Mouse (Mus musculus) effector memory CD4-positive, alpha-beta T cell, adult 7 months (primary cell): ENCODE measurements around the gene Elmsan1. TPM values are rescaled to one million over a fixed set of nuclear protein-coding genes. Genes with fewer than 3 reads are reported as not detected.

Source experiments
- polyA plus RNA-seq: library from polyadenylated mRNA; unstranded; fragments of 100-300 nt; shearing (Covaris generic); gene quantifications from one replicate; pipeline ENCODE4 v1.2.1, GENCODE M21; 2017

Elmsan1 gene
- 144 TPM for polyA plus RNA-seq

GRCm38 (mm10) chr12:84218289-84219120, at the start of gene Elmsan1:
TSS of gene Elmsan1 (minus strand) at chr12:84218881.

GRCm38 (mm10) chr12:84147954-84148621, 70.6 kb downstream of the Elmsan1 start, which contains the start of gene Pnma1:
TSS of gene Pnma1 (minus strand) at chr12:84148489.

GRCm38 (mm10) chr12:84114153-84114994, 104.3 kb downstream of the Elmsan1 start, which contains the start of gene Dnal1:
TSS of gene Dnal1 (plus strand) at chr12:84114366.

GRCm38 (mm10) chr12:84100604-84101492, 117.8 kb downstream of the Elmsan1 start, which contains the start of gene Acot6:
TSS of gene Acot6 (plus strand) at chr12:84100654.

Other genes starting within 250 kb of the Elmsan1 start
- gene Heatr4, start 234.0 kb downstream of the Elmsan1 start, polyA plus RNA-seq: 0.21 TPM
- 9.7 TPM for gene Acot2, start 231.0 kb downstream of the Elmsan1 start, polyA plus RNA-seq
- 0.66 TPM for gene Acot1, start 209.4 kb downstream of the Elmsan1 start, polyA plus RNA-seq
- 0.85 TPM for gene Acot4, start 180.5 kb downstream of the Elmsan1 start, polyA plus RNA-seq
- gene Gm49366, start 179.9 kb downstream of the Elmsan1 start, polyA plus RNA-seq: not detected
- 0.40 TPM for gene Acot3, start 166.7 kb downstream of the Elmsan1 start, polyA plus RNA-seq
- gene Acot5, start 149.6 kb downstream of the Elmsan1 start, polyA plus RNA-seq: not detected
- gene Acot6, start 118.2 kb downstream of the Elmsan1 start, polyA plus RNA-seq: 1.3 TPM
- 0.73 TPM for gene Dnal1, start 104.5 kb downstream of the Elmsan1 start, polyA plus RNA-seq
- gene Pnma1, start 70.4 kb downstream of the Elmsan1 start, polyA plus RNA-seq: not detected
- gene Ptgr2, start 66.4 kb upstream of the Elmsan1 start, polyA plus RNA-seq: 19.5 TPM
- 66.2 TPM for gene Zfp410, start 98.0 kb upstream of the Elmsan1 start, polyA plus RNA-seq
- gene Coq6, start 142.8 kb upstream of the Elmsan1 start, polyA plus RNA-seq: 16.0 TPM
- 2.5 TPM for gene Fam161b, start 143.0 kb upstream of the Elmsan1 start, polyA plus RNA-seq
- gene Entpd5, start 190.1 kb upstream of the Elmsan1 start, polyA plus RNA-seq: 77.1 TPM
- gene Bbof1, start 190.2 kb upstream of the Elmsan1 start, polyA plus RNA-seq: 4.0 TPM
- gene Rnf113a2, start 198.3 kb upstream of the Elmsan1 start, polyA plus RNA-seq: 38.4 TPM
- gene Aldh6a1, start 232.1 kb upstream of the Elmsan1 start, polyA plus RNA-seq: 9.6 TPM
- gene Lin52, start 232.5 kb upstream of the Elmsan1 start, polyA plus RNA-seq: 26.8 TPM